Mouse (Mus musculus): ENCODE measurements around the gene Dnajb2.
"Not testable (repeated sequence)": the region's sequence is repeated elsewhere in the genome, so short reads cannot be mapped to it uniquely, and the experiment has no call there.

The Dnajb2 gene

DNA sequence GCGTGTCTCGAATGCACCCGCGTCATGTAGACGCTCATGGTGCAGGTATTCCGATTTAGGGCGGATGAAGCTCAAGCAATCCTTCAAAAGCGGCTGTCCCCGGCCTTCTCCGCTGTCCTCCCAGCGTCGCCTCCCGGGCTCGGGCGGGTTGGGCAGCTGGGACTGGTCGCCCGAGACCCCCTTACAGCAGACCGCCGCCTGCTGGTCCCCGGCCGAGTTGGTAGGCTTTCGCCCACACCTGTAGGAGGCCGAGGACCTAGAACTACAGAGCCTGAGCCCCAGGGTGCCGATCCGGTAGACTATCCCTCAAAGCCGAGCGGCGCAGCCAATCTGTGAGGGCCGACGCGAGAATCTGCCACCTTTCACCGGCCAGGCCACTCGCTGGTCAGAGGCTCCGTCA, 16.7 kb upstream of the Dnajb2 start, which contains the start of gene Tuba4a:
Gene Tuba4a (minus strand): TSS at position 335 of the 400 bp plus-strand sequence.
- DNase-seq, result peak; percentile 78

GRCm38 (mm10) chr1:75221538-75221937, 14.7 kb upstream of the Dnajb2 start:
- no peak for DNase-seq

DNA sequence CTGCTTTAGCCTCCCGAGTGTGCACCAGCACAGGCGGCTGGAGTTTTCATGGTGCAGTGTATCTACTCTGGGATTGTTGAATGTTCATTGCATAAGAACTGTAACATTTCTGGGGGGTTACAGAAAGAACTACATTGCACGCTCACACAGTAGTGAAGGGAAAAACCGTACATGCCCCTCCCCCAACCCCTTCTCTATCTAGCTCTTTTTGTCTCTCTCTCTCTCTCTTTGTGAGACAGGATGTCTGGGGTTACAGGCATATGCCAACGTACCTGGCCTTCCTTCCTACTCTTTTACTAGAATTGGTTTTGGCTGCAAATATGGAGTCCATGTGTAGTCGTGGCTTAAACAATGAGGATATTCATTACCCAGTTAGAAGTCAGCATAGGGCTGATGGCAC, 13.3 kb upstream of the Dnajb2 start:
- no peak for DNase-seq

GRCm38 (mm10) chr1:75223532-75223931, 12.7 kb upstream of the Dnajb2 start:
- no peak for DNase-seq

DNA sequence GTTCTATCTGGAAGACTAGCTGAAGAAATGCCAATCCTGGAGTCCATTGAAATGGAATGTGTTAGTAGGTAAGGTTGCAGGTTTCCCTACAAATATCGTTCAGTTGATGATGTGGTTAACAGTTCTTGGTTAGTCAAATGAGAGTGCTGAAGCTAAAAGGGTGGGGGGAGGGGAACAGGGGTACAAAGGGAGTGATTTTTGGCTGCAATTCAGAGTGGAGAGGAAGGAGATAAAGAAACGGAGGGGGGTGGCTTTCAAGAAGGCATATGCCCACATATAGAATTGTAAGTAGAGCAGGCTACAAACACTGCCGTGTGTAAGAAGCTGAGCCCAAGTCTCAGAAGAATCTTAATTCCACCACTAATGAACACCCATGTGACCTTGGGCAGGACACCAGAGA, 10.7 kb upstream of the Dnajb2 start:
- DNase-seq, result no peak

- no peak for DNase-seq
Observed at GRCm38 (mm10) chr1:75226138-75226537, 10.1 kb upstream of the Dnajb2 start.

- no peak for DNase-seq
Observed at GRCm38 (mm10) chr1:75227653-75228052, 8.6 kb upstream of the Dnajb2 start.

DNA sequence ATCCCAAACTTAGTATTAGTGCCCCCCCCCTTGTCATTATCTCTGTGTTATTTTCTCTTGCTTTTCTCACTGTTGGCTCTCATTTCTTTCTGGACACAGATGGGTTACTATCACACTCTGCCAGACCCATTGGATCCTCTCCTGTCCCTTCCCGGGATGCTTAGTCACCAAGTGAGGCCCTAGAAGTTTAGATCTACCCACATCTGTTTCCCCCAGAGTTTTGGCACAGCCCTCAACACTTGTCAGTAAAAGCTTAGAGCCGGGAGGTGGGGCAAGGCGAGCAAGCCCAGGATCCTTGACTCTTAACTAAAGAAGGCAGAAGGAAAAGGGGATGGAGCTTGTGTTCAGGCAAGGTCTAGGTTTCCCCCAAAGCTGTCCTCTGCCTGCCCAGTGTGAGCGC, 7.0 kb upstream of the Dnajb2 start:
- DNase-seq, result no peak

- DNase-seq, result no peak
Observed at GRCm38 (mm10) chr1:75230335-75230994, 5.7 kb upstream of the Dnajb2 start.

GRCm38 (mm10) chr1:75231224-75231623, 5.0 kb upstream of the Dnajb2 start:
- no peak for DNase-seq

- no peak for DNase-seq
Observed at GRCm38 (mm10) chr1:75231664-75232152, 4.5 kb upstream of the Dnajb2 start, which contains the start of gene A630095N17Rik. Gene A630095N17Rik (minus strand): TSS chr1:75232102.

GRCm38 (mm10) chr1:75232489-75232888, 3.7 kb upstream of the Dnajb2 start:
- DNase-seq, result not testable (repeated sequence)

DNA sequence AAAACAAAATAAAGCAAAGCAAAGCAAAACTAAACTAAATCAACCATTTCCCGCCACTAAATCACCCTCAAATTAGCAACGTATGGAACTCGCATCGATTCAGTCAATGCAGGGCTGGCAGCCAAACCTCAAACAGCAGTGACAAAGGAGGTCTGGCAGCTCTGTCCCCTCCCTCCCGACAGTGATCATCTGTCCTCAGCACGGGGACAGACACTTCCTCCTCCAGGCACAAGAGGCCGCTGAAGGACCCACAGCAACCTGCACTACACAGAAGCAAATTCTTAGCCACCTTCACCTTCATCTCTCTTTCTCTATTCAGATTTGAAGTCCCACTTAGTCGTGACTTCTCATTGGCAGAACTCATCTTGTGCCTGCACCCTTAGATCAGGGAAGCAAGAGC, 1.6 kb upstream of the Dnajb2 start:
- DNase-seq, result peak; percentile 89

DNA sequence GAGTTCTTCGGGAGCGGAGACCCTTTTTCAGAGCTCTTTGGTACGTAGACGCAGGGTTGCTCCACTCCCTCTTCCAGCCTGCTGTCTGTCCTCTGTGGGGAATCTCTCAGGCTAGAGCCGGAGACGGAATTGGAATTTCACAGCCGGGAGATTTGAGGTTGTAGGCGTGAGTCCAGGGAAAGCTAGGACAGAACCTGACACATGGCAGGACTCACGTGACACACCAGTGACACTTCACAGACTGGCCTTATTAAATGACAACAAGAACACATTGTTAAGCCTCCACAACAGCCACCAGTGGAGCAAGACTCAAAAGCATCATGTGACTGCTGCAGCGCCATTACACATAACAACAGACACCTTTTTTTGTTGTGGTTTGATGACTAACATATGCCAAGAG, 3.4 kb downstream of the Dnajb2 start:
- peak; percentile 67 for DNase-seq

DNA sequence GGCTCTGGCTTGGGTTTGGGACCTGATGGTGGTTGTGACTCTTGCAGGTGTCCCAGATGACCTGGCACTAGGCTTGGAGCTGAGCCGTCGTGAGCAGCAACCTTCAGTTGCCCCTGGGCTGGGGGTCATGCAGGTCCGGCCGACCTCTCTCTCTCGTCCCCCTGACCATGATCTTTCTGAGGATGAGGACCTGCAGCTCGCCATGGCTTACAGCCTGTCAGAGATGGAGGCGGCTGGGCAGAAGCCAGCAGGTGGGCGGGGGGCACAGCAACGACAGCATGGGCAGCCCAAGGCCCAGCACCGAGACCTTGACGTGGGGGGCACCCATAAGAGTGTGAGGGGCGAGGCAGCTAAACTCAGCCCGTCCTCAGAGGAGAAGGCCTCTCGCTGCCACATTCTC, 7.2 kb downstream of the Dnajb2 start:
- peak; percentile 46 for DNase-seq

DNA sequence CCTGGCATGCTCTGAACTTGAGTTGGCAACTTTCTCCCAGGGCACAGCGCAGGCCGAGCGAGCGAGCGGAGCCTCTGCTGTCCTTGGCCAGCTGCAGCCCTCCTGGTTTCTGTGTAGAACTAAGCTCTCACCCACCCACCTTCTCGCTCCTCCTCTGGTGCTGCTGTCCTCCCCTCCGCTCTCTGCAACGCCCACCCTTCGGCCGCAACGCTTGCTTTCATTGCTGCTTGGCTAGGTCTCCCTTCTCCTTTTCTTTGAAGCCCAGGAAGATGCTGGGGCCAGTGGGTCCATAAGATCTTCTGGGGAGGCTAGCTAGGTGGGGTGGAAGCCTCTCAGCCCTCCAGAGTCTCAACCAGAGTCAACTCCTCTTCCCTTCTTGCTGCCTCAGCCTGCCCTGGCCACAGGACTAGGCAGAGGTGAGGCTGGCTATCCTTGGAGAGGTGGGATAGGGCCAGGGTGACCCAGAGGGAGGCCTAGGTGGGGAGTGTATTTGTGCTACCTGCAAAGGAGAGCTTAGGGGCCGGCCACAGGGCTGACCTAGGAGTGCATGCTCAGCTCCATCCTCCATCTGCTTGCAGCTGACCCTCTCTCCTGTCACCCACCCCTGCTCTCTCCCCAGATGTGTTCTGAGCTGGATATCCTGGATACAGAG, 8.1 kb downstream of the Dnajb2 start:
- DNase-seq, result peak; percentile 34

DNA sequence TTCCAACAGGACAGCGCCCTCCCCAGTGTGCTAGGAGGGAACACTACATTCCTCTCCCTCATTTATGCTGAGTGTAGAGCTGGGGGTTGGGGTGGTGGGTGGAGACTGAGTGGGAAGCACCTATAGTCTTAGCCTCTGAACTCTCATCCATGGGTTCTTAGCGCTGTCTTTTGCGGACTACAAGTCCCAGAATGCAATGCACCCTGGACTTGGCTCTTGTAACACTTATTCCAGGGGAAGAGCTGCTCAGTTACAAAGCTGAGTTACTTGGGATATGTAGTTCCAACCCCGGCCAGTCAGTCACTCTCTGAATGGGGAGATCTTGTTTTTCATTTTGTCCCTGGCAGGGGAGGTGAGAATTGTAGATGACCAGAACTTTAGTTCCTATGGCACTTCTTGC, 8.6 kb downstream of the Dnajb2 start:
- peak; percentile 75 for DNase-seq

DNA sequence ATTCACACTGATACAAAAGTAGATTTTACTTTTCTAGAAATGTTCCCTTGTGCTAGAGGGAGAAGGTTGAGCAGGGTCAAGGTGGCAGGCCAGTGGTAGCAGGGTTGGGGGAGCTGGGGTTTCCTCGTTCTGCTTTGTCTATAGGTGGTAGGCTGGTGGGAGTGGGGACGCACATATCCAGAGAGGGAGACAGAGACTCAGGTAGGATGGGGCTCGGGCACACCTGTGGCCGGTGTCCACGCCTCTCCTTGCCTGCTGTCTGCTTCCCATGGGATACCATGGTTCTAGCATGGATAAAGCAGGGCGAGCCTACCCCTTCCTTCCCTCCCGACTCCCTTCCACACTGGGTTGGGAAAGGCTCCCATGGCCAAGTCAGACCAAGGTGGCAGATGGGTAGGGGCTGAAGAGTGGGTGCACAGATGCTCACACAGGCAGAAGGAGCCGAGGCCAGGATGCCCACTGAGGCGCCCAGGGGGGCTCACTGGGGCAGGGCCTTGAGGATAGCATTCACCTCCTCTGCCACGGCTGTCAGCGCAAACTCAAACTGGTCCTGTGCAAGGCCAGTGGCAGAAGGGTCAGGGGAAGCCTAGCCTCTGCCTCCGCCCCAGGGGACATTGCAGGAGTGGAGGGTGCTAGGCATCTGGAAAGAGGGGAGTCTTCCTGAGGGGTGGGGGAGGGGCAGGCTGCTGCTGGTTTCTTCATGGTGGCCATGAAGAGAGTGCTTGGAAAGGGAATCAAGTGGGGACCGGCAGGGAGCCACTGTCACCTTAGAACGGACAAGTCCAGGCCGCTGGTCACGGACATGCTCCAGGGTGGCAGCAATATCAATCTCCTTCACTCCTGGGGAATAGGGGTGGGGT, 11.1 kb downstream of the Dnajb2 start:
- peak; percentile 48 for DNase-seq

DNA sequence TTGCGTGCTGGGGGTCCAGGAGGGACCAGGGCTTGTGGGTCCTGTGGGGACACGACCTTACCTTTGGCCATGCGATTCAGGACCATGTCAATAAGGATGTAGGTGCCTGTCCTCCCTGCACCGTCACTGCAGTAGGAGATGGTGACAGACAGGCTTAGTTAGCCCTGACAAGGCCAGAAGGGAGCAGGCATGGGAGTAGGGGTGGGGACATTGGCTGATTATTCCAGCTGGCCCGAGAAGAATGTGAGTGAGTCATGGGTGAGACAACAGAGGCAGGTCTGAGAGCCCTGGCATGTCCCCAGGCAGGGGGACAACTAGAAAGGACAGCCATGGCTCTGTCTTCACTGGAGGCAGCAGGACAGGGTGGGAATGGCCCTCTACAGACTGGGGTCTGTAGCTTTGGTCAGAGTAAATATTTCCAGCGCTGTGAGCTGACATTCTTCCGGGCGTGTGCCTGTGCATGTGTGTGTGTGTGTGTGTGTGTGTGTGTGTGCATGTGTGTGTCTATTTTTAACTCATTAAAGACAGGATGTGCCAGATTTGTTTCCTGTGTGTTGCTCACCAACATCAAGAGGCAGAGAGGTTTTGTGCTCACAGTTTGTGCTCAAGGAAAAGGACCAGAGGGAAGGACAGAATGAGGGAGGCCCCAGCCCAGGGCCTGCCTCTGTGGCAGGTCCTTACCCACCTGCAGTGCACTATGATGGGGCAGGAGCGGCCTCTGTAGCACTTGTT, 12.0 kb downstream of the Dnajb2 start:
- DNase-seq, result peak; percentile 66

DNA sequence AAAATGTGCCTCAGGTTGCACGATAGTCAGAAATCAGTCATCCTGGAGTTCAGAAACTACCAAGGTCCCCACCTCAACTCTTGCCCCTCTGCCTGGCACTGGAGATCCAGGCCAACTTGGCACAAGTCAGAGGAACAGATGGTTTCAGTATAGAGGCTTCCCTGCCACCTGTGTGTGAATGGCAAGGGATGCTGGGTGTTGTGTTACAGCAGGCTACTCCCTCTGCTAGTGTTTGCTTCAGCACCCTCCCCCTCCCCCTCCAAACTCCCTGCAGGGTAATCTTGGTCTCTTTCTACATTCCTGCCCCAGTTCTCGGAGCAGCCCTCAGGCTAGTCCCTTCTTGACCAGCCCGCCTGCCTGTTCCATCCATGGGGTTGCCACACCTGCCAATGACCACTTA, 14.3 kb downstream of the Dnajb2 start:
- DNase-seq, result peak; percentile 80

- peak; percentile 90 for DNase-seq
Observed at GRCm38 (mm10) chr1:75251112-75251970, 15.1 kb downstream of the Dnajb2 start.

DNA sequence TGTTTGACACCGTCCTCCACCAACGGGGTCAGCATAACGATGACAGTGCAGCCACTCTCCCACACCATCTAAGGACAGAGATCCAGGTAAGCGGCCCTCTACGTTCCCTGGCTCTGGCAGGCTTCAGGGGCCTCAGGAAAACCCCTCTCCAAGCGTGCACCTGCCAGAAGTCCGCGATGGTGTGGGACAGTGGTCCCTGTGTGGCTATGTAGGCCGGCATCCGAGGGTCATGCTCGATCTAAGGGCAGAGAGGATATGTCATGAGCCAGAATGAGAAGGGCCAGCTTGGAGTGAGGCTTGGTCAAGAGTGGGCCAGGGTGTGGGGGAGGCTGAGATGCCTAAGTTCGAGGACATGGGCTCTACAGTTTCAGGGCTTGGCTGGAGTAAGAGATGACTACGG, 16.1 kb downstream of the Dnajb2 start:
- DNase-seq, result peak; percentile 56
